Mouse (Mus musculus): ENCODE results near the gene Dtnb.

The Dtnb gene

DNA sequence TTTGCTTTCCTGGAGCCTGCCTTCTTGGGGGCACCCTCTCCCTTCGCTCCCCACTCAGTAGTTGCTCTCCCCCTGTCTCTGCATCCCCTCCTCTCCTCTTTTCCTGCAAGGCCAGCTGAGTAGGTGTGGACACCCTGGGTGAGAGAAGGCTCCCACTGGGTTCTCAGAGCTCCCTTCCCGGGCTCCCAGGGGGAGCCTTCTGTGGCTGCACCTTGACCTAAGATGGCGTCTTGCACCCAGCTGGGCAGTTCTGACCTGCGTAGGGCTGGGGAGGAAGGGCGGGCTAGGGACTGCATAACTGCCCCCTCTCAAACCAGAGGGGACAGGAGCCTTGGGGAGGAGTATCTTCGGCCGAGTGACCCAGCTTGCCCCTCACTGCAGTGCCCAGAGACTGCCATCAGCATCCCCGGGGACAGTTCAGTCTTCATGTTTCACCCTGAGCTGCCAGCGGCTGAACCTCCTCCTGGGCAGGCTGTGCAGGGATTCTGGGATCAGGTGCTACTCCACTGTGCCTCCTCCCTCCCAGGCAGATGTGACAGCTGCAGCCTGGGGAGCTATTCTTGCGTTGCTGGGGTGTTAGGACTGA, 236.3 kb downstream of the Dtnb start:
- DNase-seq: no peak

DNA sequence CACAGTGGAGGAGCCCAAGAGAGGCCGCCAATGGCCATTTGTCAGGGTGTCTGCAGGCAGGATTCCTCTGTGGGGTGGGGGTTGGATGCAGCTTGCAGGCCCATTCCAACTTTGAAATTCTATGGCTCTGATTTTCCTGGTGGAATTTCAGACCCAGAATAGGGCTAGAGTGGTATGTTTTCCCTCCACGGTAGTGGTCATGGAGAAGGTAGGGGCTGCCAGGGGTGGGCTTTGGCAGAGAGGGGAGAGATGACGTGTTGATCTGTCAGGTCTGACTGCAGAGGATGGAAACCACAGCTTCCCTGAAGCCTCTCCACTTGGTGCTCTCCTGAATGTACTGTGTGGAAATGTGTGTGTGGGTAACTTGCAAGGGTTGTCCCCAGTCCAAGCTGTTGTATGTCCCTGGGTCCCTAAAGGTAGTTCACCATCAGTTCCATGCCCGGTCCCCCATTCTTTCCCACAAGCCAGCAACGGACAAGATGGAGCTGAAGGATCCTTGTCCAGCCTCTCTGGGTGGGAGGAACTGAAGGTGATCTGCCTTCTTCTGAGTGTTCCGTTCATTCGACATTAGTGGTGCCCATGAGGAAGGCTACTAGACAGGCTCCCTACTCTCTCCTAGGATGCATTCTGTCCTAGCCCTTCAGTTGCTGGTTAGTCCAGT, 237.5 kb downstream of the Dtnb start:
- DNase-seq: peak; percentile 59

DNA sequence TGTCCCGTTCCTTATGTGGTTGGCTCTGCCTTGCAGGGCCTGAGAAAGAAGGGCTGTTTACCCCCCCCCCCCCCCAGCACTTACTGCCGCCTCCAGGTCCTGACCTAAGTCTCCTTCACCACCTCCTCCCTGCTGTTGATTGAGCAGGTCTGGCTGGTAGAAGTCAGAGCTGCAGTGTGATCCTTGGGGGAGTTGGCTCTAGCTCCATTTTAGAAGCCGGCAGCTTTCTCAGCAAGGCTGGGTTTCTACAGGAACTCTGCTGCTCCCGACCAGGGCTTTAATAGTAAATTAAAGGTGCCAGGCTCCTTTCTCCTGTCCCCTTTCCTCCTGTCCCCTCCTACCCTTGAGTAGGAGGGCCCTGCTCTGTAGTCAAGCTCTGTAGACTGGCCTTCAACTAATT, 238.3 kb downstream of the Dtnb start:
- DNase-seq: no peak

DNA sequence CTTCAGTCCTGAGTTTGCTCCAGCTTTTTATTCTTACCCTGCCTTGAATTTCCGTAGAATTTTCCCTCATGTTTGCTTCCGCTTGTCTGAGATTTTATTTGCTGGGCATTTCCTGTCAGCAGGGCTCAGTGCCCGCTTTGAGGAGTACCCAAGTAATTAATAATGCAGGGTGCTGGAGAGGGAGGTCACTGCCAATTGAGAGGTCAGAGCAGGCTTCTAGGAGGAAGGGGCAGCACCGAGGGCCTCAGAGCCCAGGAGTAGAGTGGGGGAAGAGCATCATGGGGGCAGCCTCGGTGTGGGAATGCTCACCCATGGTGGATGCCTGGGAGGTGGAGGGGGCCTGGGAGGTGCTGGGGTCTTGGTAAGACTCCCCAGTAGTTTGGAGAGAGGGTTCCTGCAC, 239.4 kb downstream of the Dtnb start:
- DNase-seq: no peak

DNA sequence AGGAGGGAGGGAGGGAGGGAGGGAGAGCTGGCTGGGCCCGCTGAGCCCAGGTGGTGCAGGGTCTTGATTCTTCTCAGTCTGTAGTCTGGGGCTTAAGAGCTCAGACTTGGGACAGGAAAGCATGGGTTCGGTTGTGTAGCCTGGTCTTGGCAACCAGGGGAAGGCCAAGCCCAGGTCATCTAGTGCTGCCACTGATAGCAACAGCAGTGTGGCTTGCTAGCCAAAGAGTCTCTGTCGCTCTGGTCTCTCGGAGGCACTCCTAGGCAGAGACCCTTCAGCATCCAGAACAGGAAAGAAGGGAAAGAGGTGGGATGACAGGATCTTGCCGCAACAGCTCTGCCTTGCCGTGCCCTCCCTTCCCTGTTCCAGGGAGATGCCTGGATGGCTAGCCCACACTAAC, 240.1 kb downstream of the Dtnb start:
- DNase-seq: no peak

DNA sequence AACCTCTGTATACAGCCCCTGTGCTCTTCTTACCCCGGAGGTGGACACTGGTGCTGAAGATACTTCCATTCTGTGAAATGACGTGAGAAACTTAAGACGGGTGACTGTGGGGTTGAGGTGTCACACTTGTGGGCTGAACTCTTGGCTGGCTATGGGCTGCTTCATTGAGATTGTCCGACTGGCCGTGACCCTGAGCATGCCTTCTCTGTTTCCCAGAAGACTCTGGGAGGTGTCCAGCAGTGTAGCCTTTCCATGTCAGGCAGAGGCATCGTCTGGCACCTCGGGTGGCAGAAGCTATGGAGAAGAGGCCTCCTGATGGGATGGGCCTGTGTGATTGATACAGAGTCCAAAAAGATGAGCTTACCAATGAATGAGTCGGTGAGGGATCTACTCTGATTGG, 241.0 kb downstream of the Dtnb start:
- no peak for DNase-seq

DNA sequence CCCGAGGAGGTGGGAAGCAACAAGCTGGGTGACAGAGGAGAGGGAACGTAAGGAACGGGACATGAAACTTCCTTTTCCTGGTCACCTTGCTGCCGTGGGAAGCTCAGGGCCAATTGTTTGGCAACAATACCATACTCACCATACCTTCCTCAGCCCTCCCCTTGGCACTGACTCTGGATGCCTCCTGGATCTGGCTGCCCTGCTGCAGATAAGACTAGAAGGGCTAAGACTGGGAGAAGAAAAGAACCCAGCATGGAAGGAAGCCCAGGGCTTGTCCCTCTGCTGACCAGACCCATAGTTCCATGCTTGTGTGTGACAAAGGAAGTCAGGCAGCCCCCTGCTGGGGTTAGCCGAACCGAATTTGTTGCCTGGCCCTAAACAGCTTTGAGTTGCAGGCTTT, 243.2 kb downstream of the Dtnb start:
- no peak for DNase-seq

DNA sequence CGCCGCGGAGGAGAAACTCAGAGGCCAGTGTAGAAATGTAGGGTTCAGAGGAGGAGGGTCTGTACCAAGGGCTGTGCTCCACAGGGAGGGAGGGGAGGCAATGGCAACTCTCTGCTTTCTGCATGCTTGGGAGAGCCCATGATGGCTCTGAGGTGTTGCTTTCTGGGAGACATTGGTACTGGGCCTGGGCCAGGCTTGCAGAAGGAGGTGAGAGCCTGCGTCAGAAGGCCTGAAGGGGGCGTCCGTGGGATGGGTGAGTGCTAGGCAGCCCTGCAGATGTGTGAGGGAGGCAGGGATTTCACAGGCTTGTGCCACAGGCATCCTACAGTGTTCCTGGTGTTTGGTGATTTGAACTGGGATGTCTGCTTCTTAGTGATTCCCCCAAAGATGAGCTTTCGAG, 244.9 kb downstream of the Dtnb start:
- peak; percentile 54 for DNase-seq

DNA sequence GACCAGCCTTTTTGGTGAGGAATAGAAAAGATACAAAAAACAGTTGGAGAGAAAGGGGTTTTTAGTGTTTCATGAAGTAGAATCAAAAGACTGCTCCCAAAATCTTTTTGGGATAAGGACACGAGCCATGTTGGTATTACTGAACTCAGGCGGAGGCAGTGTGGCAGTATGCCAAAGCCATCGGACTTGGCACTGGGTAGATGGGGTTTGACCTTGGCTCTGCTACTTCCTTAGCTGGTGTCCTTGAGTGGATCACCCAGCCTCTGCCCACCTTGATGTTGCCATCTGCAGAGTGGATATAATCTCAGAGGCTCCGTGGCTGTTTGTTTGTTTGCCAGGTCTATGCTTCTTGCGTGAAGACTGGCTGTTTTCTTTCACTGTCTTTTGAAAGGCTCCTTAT, 245.4 kb downstream of the Dtnb start:
- DNase-seq: no peak

DNA sequence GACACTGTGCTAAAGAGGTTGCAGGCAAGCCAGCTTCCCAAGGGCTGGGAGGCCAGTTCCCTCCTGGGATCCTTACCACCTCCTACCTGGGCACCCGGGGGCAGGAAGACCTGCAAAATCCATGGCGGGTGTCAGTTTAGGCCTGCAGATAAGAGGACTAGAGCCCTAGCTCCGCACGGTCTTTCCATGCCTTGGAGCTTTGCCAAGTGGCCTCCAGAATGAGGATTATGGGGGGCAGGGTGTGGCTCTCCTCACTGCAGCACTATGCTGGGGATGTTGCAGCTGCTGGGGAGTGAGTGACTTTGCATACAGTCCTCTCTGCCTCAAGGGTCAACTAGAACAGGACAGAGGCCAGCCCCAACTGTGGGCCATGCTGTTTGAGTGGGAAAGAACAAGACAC, 247.7 kb downstream of the Dtnb start:
- peak; percentile 50 for DNase-seq

DNA sequence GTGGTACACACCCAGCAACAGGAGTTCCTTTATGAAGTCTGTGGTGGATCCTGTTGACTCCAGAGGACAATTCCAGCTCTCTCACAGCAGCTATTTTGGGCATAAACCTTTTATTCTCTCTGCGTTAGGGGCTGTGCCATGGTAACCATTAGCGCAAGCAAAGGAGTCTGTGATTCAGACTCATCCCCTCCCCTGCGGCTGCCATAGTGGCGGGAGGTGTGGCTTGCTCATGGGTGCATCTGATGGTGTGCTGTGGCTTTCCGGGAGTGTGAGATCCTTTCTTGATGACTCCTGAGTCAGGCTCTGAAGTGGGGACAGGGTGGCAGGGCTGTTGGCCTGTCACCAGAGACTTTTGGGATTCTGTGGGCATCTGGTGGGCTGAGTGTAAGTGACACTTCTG, 251.2 kb downstream of the Dtnb start:
- peak; percentile 39 for DNase-seq

DNA sequence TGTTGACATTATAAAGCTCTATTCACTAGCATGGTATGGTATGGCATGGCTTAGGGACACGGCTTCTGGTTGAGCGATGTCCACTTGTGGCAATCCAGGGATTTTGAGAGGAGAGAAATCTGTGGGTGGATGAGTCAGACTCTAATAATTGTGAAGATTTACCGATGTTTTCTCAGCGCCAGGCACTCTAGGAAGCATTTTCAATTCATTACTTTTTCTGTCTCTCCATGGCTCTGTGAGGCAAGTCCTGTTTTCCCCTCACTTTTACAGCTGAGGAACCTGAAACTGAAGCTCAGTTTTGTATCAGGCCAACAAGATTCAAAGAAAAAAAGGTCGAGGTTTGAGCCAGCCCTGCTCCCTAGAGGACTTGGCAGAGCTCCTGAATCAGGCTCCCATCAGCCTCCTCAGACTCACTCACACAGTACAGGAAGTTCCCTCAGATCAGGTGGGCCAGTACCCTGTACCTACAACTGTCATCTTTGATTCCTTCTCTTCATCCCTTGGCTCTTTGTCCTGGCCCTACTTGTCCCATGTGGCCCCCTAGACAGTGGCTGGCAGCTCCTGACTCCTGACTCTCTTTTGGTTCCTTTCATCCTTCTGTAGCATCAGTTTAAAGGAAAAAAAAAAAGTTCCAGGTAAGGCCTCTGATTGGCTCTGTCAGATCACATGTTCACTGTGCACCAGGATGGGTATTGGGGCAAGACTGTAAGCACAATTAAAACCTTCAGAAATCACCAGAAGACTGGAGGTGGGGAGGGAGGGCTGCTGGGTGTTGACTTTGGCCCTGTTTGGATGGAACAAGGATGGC, 252.9 kb downstream of the Dtnb start:
- DNase-seq: peak; percentile 25

DNA sequence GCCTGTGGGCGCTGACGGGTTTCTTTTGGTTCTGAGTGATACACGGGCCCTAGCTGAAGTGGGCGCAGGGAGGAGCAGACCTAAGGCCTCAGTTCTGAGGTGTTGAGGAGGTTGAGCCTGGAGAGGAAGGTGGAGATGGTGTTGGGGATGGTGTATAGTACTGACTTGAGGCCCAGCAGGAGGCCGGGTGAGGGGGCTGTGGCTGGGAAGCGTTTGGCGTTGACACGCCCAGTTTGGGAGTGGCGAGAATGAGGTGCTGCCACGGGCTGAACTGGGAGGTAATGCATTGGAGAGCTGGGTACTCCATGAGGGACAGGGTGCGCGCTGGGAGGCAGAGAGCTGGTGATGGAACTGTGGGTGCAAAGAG, 253.5 kb downstream of the Dtnb start:
- peak; percentile 22 for DNase-seq

DNA sequence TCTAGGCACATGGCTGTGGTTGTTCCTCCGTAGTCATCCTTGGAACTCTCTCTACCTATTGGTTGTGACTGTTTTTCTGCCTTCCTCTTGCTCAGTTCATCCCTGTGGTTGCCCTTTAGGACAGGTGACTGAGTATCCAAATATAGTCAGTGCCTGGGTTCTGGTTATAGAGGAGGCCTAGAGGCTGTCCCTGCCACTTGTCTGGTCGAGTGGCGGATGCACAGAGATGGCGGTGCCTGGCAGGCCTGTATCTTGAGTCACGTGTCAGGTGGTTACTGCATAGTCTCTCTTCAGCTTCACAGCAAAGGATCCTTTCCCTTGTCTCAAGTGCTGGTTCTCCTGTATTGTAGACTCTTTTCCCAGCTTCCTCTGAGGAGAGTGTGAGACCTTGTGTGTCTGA, 255.6 kb downstream of the Dtnb start:
- no peak for DNase-seq
